ENCODE assay signal across 8 mouse cellular contexts in genomic region chr11:77766351-77767001, GRCm38 (mm10). TPM values are rescaled to one million over a fixed set of nuclear protein-coding genes. Genes with fewer than 3 reads are reported as not detected.
DNase-seq lines count a peak whose midpoint lies in the region; ATAC-seq and TF ChIP-seq lines count a peak whose summit lies in the region.

No protein-coding gene starts in this region.

- H3K9me3 ChIP-seq in ES-E14 (ENCODE audit: control insufficient read depth, insufficient read depth, low read depth, low read length), result no peaks in the 10 kb centered on the region
- H3K9me3 ChIP-seq in embryonic facial prominence, embryonic 14.5 days (ENCODE audit: control insufficient read depth, low read length), result no peaks in the 10 kb centered on the region

- intact Hi-C loops in heart, postnatal 10 days (cut with DNase I), result loop anchor here (2.0 kb wide), 1 partner anchor 18 kb away; no protein-coding TSS in a partner anchor

- 4% methylated on average over 30 of the region's 35 CpGs for WGBS in embryonic facial prominence, embryonic 14.5 days

- in situ Hi-C loops in ES-E14 (cut with MboI; ENCODE audit: low sequenced_read_pairs in 2 of 2, unreplicated experiment in 2 of 2), result no loop called here

- H3K27ac ChIP-seq in ES-E14 (ENCODE audit: insufficient read depth, low read depth, low read length, poor library complexity, severe bottlenecking), result no peak overlapping the region; the same call in none of the 2 replicates
- H3K27ac ChIP-seq in embryonic facial prominence, embryonic 14.5 days (replicated peaks; ENCODE audit: low read depth, low read length), result peak overlapping the region; percentile 52; the same call in 1 of the 2 replicates

- peaks cover 7 to 17% of the 10 kb centered on the region in 2 experiments; a peak in 1 of 4 replicates for H3K4me1 ChIP-seq in ES-E14 (ENCODE audit: control insufficient read depth in 2 of 2, insufficient read depth in 2 of 2, low read length in 2 of 2, poor library complexity in 1 of 2)
- peaks cover 29% of the 10 kb centered on the region for H3K4me1 ChIP-seq in embryonic facial prominence, embryonic 14.5 days (ENCODE audit: control insufficient read depth, insufficient read depth, low read length)

- H3K9ac ChIP-seq in ES-E14 (ENCODE audit: insufficient read depth, low read depth, low read length, poor library complexity, severe bottlenecking), result peak overlapping the region; percentile 68
- H3K9ac ChIP-seq in embryonic facial prominence, embryonic 14.5 days (ENCODE audit: low read depth, low read length), result peak overlapping the region; percentile 59

- peak; percentile 38; the same call in 1 of the 2 replicates for ATAC-seq in embryonic facial prominence, embryonic 14.5 days (ENCODE audit: low read depth)
- ATAC-seq in inflammation-experienced regulatory T-cells, adult 6 months, result no peak

- H3K4me2 ChIP-seq in embryonic facial prominence, embryonic 14.5 days (ENCODE audit: low read depth, low read length), result peak overlapping the region; percentile 72

- H3K27me3 ChIP-seq in embryonic facial prominence, embryonic 14.5 days (replicated peaks; ENCODE audit: control insufficient read depth, insufficient read depth, low read length), result no peaks in the 10 kb centered on the region; the same call in 1 of the 2 replicates

- DNase-seq in 3134 (ENCODE audit: extremely low read depth, insufficient read length, low spot score), result peak; percentile 43
- no peak for DNase-seq in ES-E14 (ENCODE audit: low read depth, low spot score)
- DNase-seq in embryonic facial prominence, embryonic 14.5 days (ENCODE audit: low spot score), result peak; percentile 61
- DNase-seq in heart, postnatal 10 days, result peak; percentile 69 to 76
- DNase-seq in kidney, postnatal 36 days, result peak; percentile 73 to 82
- DNase-seq in lung, postnatal 10 days, result peak; percentile 80
- DNase-seq in right cerebral cortex, adult 18-20 months, result peak; percentile 72

- H3K36me3 ChIP-seq in ES-E14 (ENCODE audit: control insufficient read depth, insufficient read depth, low read length, poor library complexity, severe bottlenecking), result no peaks in the 10 kb centered on the region
- no peaks in the 10 kb centered on the region for H3K36me3 ChIP-seq in embryonic facial prominence, embryonic 14.5 days (ENCODE audit: control insufficient read depth, insufficient read depth, low read length)

- peak overlapping the region; percentile 57 to 71 for H3K4me3 ChIP-seq in ES-E14 (ENCODE audit: insufficient read depth in 1 of 2, low read depth in 1 of 2, low read length in 2 of 2, poor library complexity in 1 of 2, severe bottlenecking in 1 of 2)
- peak overlapping the region; percentile 37 for H3K4me3 ChIP-seq in embryonic facial prominence, embryonic 14.5 days (ENCODE audit: low read depth, low read length)

TF ChIP-seq in ES-E14, 5 proteins besides CTCF, POLR2A, EP300 and RAD21:
- TF ChIP-seq CHD2 (IDR thresholded peaks at IDR 0.05; ENCODE audit: low read depth, low read length) (no peak), HCFC1 (IDR thresholded peaks at IDR 0.05; ENCODE audit: borderline replicate concordance, insufficient read depth, low read length) (no peak), MAFK (IDR thresholded peaks at IDR 0.05; ENCODE audit: insufficient read depth, low read depth, low read length) (no peak), ZNF384 (IDR thresholded peaks at IDR 0.05; ENCODE audit: low read depth, low read length) (no peak), ZC3H11A (IDR thresholded peaks at IDR 0.05; ENCODE audit: borderline replicate concordance, low read depth, low read length) (no peak)

RNA-seq across cellular contexts. Expression of gene Myo18a, which starts 3.4 kb away (rescaled TPM):
- 33.3 and 46.5 TPM in 2 replicates for total RNA-seq in ES-E14 (2012; rRNA removed)
- 39.8 and 44.1 TPM in 2 replicates for polyA plus RNA-seq in embryonic facial prominence, embryonic 14.5 days (2014; fragmentation: Nextera tagmentation; extraction: Ambion mirVana)
- 100 to 1,000 TPM; 228 to 275 TPM for total RNA-seq in heart, postnatal 10 days (2021)
- polyA plus RNA-seq in inflammation-experienced regulatory T-cells, adult 6 months (2017; shearing (Covaris generic)), result 10 to 100 TPM; 23.8 to 27.3 (median 25.1) TPM

RNA-seq across cellular contexts. Expression of gene Gm10277, which starts 21.1 kb away (rescaled TPM):
- 0.18 and 0.32 TPM in 2 replicates for total RNA-seq in ES-E14 (2012; rRNA removed)
- polyA plus RNA-seq in embryonic facial prominence, embryonic 14.5 days (2014; fragmentation: Nextera tagmentation; extraction: Ambion mirVana), result 0.26 and 0.46 TPM in 2 replicates
- total RNA-seq in heart, postnatal 10 days (2021), result not detected
- under 1 TPM in 2 of 3 experiments, not detected in 1; 0.15 to 0.58 TPM for polyA plus RNA-seq in inflammation-experienced regulatory T-cells, adult 6 months (2017; shearing (Covaris generic))

RNA-seq across cellular contexts. Expression of gene Cryba1, which starts 41.4 kb away (rescaled TPM):
- 0.32 TPM in 1 of 2 replicates, not detected in the other for total RNA-seq in ES-E14 (2012; rRNA removed)
- polyA plus RNA-seq in embryonic facial prominence, embryonic 14.5 days (2014; fragmentation: Nextera tagmentation; extraction: Ambion mirVana), result not detected in 2 replicates
- total RNA-seq in heart, postnatal 10 days (2021), result not detected
- under 1 TPM in 2 of 3 experiments, not detected in 1; 0.38 to 0.40 TPM for polyA plus RNA-seq in inflammation-experienced regulatory T-cells, adult 6 months (2017; shearing (Covaris generic))
